Mouse (Mus musculus): ENCODE measurements at regions not wholly inside any gene's neighbourhood (a gene's known extent, or its start where the extent isn't known, plus 50 kb on each side); places are given as distances from the start of the nearest gene placed in this dataset.

DNA sequence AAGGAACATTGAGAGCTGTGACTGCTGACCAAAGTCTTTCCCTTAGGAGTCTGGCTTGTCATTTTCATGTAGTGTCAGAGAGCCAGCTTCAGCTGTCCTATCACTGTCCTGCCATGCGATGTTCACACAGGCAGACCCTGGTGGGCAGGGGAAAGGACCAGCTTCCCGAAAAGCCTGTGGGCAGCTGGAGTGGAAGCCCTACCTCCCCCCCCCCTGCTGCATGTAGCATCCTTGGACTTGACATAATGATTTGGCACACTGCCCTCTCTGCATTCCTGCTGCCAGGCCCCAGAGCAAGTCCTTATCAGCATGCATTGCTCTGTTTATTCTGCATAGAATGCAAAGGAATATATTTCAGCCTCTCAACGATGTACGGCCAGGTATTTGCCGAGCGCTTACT, 103.9 kb downstream of the Tmx1 start:
- TF ChIP-seq CTCF (IDR thresholded peaks at IDR 0.05; ENCODE audit: insufficient read depth, low read length): no peak
- no peak for TF ChIP-seq POLR2A (IDR thresholded peaks at IDR 0.05; ENCODE audit: borderline replicate concordance, extremely low read depth, low read depth, low read length)
